Mouse (Mus musculus) lung, embryonic 16.5 days (tissue): ENCODE measurements at regions not wholly inside any gene's neighbourhood (a gene's known extent, or its start where the extent isn't known, plus 50 kb on each side); places are given as distances from the start of the nearest gene placed in this dataset.

Experiments
- ATAC-seq: fragments of 200-750 bp; cut with Nextera tagmentation; 2 replicates; pipeline ENCODE4 v1.8.0; 2017; ENCODE audit warnings: low read depth, mild to moderate bottlenecking, moderate library complexity
- H3K27ac ChIP-seq: fragments of 300-500 bp; sonication (generic); 2 replicates; pipeline ENCODE4 v1.5.1; 2014; ENCODE audit warnings: mild to moderate bottlenecking, control low read depth, low read length
- H3K27me3 ChIP-seq: fragments of 300-500 bp; sonication (generic); 2 replicates; pipeline ENCODE4 v1.6.1; 2014; ENCODE audit warnings: low read depth, low read length, mixed read lengths; ENCODE audit not compliant: control insufficient read depth, insufficient read depth
- H3K36me3 ChIP-seq: fragments of 300-500 bp; sonication (generic); 2 replicates; pipeline ENCODE4 v1.6.1; 2014; ENCODE audit warnings: low read length; ENCODE audit not compliant: control insufficient read depth, insufficient read depth
- H3K4me1 ChIP-seq: fragments of 300-500 bp; sonication (generic); replicated peaks from 2 replicates; pipeline ENCODE4 v1.6.1; 2014; ENCODE audit warnings: low read length, mixed read lengths; ENCODE audit not compliant: control insufficient read depth, insufficient read depth
- H3K4me2 ChIP-seq: fragments of 300-500 bp; sonication (generic); 2 replicates; pipeline ENCODE4 v1.6.1; 2014; ENCODE audit warnings: low read depth, low read length, control low read depth
- H3K4me3 ChIP-seq: fragments of 300-500 bp; sonication (generic); 2 replicates; pipeline ENCODE4 v1.5.1; 2014; ENCODE audit warnings: mild to moderate bottlenecking, low read length, control low read depth
- H3K9ac ChIP-seq: fragments of 300-500 bp; sonication (generic); 2 replicates; pipeline ENCODE4 v1.6.1; 2014; ENCODE audit warnings: low read length, control low read depth
- H3K9me3 ChIP-seq: fragments of 300-500 bp; sonication (generic); 2 replicates; pipeline ENCODE4 v1.6.1; 2016; ENCODE audit warnings: low read length; ENCODE audit not compliant: control insufficient read depth
- WGBS: fragments of 180-500 bp; shearing (Covaris S2); extraction: QIAGEN DNeasy Blood & Tissue Kit; methylation state at CpG from one replicate; pipeline ENCODE4 v1.1.7; 2014; 5-methylcytosine and 5-hydroxymethylcytosine counted together

DNA sequence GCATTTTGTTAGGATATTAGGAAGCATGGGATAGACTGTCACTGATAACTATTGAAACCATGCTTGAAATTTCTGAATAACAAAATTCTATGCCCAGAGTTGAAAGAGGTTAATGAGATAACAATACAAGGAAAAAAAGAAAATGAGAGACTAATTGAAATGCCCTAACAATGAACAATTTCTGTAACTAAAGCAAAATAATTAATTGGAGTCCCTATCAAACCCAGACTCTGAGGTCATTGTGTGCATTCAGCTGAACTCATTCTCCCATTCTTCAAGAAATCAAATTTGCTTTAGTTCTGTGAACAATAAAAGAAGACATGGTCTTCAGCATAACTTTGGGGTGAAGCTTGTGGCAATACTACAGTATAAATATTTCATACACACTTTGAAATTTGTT, 154.8 kb upstream of the Ncam2 start:
- Histone ChIP-seq H3K27ac (no peak overlapping the region), H3K4me1 (no peaks in the 10 kb centered on the region), H3K36me3 (no peaks in the 10 kb centered on the region), H3K27me3 (no peaks in the 10 kb centered on the region), H3K4me2 (no peak overlapping the region), H3K4me3 (no peak overlapping the region), H3K9me3 (no peaks in the 10 kb centered on the region), H3K9ac (no peak overlapping the region)
- no peak for ATAC-seq

DNA sequence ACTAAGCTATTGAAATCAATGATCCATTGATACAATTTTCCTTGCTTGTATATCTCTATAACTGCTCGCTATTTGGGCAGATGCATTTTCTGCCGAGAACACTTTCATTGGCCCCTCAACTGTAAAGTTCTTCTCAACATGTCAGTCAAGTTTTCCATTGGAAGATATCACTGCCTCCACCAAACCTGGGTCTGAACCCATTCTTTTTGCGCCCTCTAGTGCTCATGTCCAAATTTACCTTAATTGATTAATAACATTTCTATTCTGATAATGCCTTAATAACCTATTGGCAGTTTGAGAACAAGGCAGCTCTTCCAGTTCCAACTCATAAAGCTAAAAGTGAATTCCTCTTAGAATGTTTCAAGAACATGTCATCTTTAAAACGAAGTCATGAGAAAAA, 132.2 kb upstream of the Ncam2 start:
- Histone ChIP-seq H3K36me3 (no peaks in the 10 kb centered on the region), H3K4me2 (no peak overlapping the region), H3K4me1 (no peaks in the 10 kb centered on the region), H3K4me3 (no peak overlapping the region), H3K27ac (no peak overlapping the region), H3K9ac (no peak overlapping the region), H3K9me3 (no peaks in the 10 kb centered on the region), H3K27me3 (no peaks in the 10 kb centered on the region)
- 41% methylated on average over 4 of the region's 4 CpGs for WGBS
- no peak for ATAC-seq
